Mouse (Mus musculus): ENCODE measurements around the gene BC030867. TPM values are rescaled to one million over a fixed set of nuclear protein-coding genes. Genes with fewer than 3 reads are reported as not detected.

Gene BC030867
- polyA plus RNA-seq, 1 experiment from 2014 or later, result 23.5 TPM

DNA sequence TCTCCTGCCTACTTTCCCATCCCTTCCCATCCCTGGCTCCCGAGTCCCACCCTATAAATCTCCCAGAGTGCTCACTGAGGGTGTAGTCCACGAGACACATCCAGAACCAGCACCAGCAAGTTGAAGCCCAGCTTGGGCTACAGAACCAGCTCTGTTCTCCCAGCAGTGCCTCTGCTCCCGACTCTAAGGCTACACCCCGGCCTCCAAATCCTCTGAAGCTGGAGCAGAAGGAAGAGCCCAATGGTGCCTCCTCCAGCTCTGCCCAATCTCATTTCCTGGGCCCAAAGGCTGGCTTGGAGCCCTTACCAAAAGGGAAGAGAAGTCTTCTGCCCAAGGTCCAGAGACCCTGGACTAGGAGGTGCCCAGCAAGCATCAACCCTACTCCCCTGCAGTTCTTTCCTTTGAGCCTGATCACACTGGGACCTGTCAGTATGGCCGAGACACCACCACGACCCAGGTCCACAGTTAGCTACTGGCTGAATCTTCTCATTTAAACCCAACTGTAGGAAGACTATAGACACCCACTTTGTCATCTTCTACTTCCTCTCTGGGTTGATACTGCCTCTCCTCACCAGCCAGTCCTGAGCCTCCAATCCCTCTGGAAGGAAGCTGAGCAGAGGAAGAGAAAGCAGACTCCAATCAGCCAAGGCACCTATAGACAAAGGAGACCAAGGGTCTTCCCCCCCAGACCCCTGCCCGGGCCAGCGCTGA, 27.3 kb upstream of the BC030867 start:
- Histone ChIP-seq H3K27ac (no peak overlapping the region), H3K9ac (replicated peaks) (no peak overlapping the region), H3K4me3 (replicated peaks) (no peak overlapping the region), H3K27me3 (peaks cover 13% of the 10 kb centered on the region), H3K9me3 (no peaks in the 10 kb centered on the region), H3K4me1 (replicated peaks) (peaks cover 72% of the 10 kb centered on the region), H3K4me2 (no peak overlapping the region), H3K36me3 (peaks cover 27% of the 10 kb centered on the region; the same call in 1 of the 2 replicates)
- WGBS, result 84% methylated on average over 8 of the region's 8 CpGs
- ATAC-seq (ENCODE audit: insufficient number of reproducible peaks, insufficient read depth, low FRiP score, low TSS enrichment, low read depth), result no peak

DNA sequence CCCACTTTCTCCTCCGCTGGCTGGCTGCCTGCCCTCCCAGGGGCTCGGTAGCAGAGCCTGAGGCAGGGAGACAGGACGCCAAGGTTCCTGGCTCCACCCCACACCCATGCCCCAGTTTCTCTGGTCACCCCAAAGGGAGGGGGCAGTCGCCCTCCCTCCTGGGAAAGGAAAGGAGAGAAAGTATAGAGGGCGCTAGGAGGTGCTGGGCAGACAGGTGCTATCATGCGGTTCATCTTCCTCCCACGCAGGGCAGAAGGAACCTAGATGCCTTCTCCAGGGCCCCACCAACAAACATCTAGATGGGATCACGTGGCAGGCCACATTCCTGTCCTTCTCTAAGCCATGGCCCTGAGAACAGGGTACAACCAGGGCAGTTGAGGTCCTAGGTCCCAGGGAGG, 26.7 kb upstream of the BC030867 start:
- WGBS, result 76% methylated on average over 8 of the region's 8 CpGs

DNA sequence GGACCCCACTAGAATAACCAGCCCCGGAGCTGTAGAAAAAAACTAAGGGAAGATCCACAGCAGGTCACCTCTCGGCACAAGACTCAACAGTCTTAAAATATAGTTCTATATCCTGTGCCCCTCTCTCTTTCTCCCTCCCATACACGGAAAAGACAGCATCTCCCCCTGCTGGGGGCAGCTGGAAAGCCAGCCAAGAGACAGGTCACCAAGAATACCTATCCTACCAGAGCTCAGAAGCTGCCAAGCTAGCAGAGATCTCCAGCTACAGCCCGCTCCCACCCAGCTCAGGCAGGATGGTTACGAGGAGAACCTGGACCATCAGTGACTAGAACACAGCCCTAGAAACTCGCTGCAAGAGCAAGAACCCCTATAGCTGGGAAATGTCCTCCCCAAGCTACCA, 25.5 kb upstream of the BC030867 start:
- no peak overlapping the region for H3K4me3 ChIP-seq (replicated peaks)
- H3K9me3 ChIP-seq, result no peaks in the 10 kb centered on the region
- H3K27ac ChIP-seq, result no peak overlapping the region
- ATAC-seq (ENCODE audit: insufficient number of reproducible peaks, insufficient read depth, low FRiP score, low TSS enrichment, low read depth), result no peak
- H3K9ac ChIP-seq (replicated peaks), result no peak overlapping the region
- H3K4me1 ChIP-seq (replicated peaks), result peaks cover 73% of the 10 kb centered on the region
- H3K4me2 ChIP-seq, result no peak overlapping the region
- H3K36me3 ChIP-seq, result peaks cover 27% of the 10 kb centered on the region; the same call in 1 of the 2 replicates
- H3K27me3 ChIP-seq, result peaks cover 20% of the 10 kb centered on the region
- 42% methylated on average over 6 of the region's 6 CpGs for WGBS

More for the DNA sequence above, 26.7 kb upstream of the BC030867 start:
- Histone ChIP-seq H3K9me3 (no peaks in the 10 kb centered on the region), H3K4me3 (replicated peaks) (no peak overlapping the region), H3K27me3 (peaks cover 19% of the 10 kb centered on the region), H3K27ac (no peak overlapping the region), H3K36me3 (peaks cover 27% of the 10 kb centered on the region; the same call in 1 of the 2 replicates), H3K4me1 (replicated peaks) (peaks cover 73% of the 10 kb centered on the region), H3K9ac (replicated peaks) (no peak overlapping the region), H3K4me2 (no peak overlapping the region)
- no peak for ATAC-seq (ENCODE audit: insufficient number of reproducible peaks, insufficient read depth, low FRiP score, low TSS enrichment, low read depth)

DNA sequence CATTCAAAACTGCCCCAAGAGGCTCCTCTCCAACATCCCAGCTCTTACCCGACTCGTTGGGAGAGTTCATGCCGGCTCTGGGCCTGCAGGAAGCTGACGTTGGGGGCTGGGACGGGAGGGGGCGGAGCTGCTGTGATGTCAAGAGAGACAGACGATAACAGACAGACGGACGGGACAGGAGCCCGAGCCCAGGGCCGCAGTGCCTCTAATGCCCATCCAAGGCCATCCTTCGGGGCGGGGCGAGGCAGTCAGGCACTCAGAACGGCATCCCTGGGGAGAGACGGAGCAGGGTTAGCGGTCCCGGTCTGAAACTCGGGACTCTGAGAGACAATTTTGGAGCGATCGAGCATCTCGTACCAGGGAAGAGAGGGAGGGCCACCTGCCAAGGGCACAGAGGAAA, 24.0 kb upstream of the BC030867 start:
- no peak overlapping the region for H3K27ac ChIP-seq
- H3K27me3 ChIP-seq, result peaks cover 30% of the 10 kb centered on the region
- H3K9ac ChIP-seq (replicated peaks), result peak overlapping the region; percentile 42; the same call in 1 of the 2 replicates
- 8% methylated on average over 22 of the region's 22 CpGs for WGBS
- ATAC-seq (ENCODE audit: insufficient number of reproducible peaks, insufficient read depth, low FRiP score, low TSS enrichment, low read depth), result no peak
- peaks cover 71% of the 10 kb centered on the region for H3K4me1 ChIP-seq (replicated peaks)
- peaks cover 27% of the 10 kb centered on the region; the same call in 1 of the 2 replicates for H3K36me3 ChIP-seq
- no peaks in the 10 kb centered on the region for H3K9me3 ChIP-seq
- H3K4me3 ChIP-seq (replicated peaks), result peak overlapping the region; percentile 23
- H3K4me2 ChIP-seq, result peak overlapping the region; percentile 49

DNA sequence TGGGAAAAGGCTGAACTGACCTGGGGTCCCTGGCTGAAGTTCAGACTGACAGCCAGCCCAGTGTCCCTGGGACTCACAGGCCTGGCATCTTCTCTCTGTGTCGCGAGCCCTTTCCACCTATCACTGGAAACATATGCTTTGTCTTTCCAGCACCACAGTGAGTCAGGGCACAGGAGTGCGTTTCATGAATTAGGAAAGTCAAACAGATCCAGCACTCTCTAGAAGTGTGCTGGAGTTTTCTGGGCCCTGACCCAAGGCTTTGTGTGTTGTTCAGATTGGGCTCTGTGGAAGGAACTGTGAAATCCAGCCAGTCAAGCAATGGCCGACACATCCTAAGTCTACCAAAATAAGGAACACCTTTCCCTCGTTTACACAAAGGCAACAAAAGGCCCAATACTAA, 23.5 kb upstream of the BC030867 start:
- no peak overlapping the region for H3K4me3 ChIP-seq (replicated peaks)
- no peak for ATAC-seq (ENCODE audit: insufficient number of reproducible peaks, insufficient read depth, low FRiP score, low TSS enrichment, low read depth)

DNA sequence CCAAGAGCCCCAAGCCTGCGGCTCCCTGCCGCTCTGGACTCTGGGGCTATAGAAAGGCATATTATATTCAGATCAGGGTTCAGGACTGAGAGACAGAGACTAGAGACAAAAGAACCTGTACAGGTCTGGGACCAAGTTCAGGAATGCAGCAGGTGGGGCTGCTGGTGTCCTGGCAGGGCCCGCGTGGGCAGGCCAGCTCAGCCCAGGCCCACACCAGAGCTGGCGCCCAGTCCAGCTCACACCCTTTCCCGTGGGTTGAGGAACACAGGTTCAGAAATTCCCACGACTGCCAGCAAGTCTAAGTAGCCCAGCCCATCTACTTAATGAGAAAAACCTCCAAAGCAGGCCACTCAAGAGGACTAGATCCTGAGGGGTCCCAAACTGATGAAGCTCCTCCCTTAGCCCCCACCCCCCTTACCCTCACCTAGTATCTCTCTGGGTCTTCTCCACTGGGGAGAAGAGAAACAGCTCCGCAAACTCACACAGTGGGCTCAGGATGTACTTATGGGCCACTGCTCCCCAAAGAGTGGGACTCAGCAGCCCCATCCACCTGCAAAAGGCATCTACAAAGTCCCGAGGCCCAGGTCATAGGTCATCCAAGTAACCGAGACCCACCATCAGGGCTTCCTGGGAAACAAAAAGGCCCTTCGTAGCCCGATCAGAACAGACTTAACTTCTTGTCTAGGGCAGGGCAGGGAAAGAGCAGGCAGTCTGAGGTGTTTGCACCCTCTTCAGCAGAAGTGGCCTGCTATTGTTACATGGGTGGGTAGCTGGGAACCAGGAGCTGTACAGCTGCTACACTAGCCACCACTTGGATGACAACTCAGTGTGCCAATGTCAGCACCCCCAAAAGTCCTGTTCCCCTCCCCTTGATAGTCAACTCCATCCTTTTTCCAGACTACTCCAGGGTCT, 22.4 kb upstream of the BC030867 start:
- 77% methylated on average over 12 of the region's 12 CpGs for WGBS
- Histone ChIP-seq H3K27me3 (peaks cover 30% of the 10 kb centered on the region), H3K36me3 (peaks cover 18% of the 10 kb centered on the region; the same call in 1 of the 2 replicates), H3K4me3 (replicated peaks) (no peak overlapping the region), H3K9me3 (no peaks in the 10 kb centered on the region), H3K9ac (replicated peaks) (no peak overlapping the region), H3K4me2 (no peak overlapping the region), H3K27ac (no peak overlapping the region), H3K4me1 (replicated peaks) (peaks cover 64% of the 10 kb centered on the region)
- no peak for ATAC-seq (ENCODE audit: insufficient number of reproducible peaks, insufficient read depth, low FRiP score, low TSS enrichment, low read depth)

More for the DNA sequence above, 23.5 kb upstream of the BC030867 start:
- 71% methylated on average over 5 of the region's 5 CpGs for WGBS
- Histone ChIP-seq H3K27me3 (peaks cover 30% of the 10 kb centered on the region), H3K4me1 (replicated peaks) (peaks cover 66% of the 10 kb centered on the region), H3K27ac (no peak overlapping the region), H3K36me3 (peaks cover 27% of the 10 kb centered on the region; the same call in 1 of the 2 replicates), H3K4me2 (peak overlapping the region; percentile 49; the same call in 1 of the 2 replicates), H3K9me3 (no peaks in the 10 kb centered on the region), H3K9ac (replicated peaks) (no peak overlapping the region)

DNA sequence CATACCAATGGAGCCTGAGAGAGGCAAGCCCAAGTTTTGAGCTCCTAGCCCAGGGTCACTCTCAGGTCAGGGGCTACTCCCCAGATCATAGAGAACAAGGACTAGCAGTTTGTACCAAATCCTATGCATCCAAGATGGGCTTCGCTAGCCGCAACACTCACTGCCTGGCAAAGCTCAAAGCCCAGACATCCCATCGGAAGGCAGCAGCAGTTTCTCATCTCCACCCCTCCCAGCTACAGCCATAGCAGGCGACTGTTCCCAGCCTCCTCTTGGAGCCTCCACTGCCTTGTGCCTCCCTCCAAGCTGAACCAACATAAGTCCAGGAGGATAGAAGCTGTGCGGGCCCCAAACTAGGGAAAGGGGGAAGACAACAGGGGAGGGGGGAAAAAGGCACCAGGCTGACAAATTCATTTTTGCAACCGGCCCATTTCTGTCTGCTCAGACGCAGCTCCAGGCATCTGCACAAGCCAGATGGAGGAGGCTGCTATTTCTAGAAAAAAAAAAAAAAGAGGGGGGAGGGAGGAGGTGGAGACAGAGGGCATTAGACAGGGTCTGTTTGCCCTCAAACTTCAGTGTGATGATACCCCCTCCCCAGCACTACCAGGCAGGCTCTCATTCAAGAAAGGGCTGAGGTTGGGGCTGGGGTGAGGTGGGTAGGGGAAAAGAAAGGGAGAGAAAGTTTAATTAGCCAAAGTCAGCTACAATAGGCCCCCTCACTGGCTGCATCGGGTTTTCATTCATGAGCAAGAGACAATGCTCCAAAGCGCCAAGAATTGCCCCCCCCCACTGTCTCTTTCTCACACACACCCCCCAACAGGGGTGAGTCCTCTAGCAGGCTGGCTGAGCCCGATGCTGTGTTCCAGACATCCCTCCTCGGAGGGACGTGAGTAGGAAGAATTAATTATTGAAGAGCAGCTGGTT, 21.2 kb upstream of the BC030867 start:
- 29% methylated on average over 12 of the region's 12 CpGs for WGBS
- peak overlapping the region; percentile 82; the same call in 1 of the 2 replicates for H3K4me3 ChIP-seq (replicated peaks)
- H3K9me3 ChIP-seq, result no peaks in the 10 kb centered on the region
- H3K27me3 ChIP-seq, result peaks cover 30% of the 10 kb centered on the region
- peaks cover 64% of the 10 kb centered on the region for H3K4me1 ChIP-seq (replicated peaks)
- ATAC-seq (ENCODE audit: insufficient number of reproducible peaks, insufficient read depth, low FRiP score, low TSS enrichment, low read depth), result no peak
- H3K4me2 ChIP-seq, result peak overlapping the region; percentile 84
- no peak overlapping the region for H3K27ac ChIP-seq
- peaks cover 11% of the 10 kb centered on the region; the same call in 1 of the 2 replicates for H3K36me3 ChIP-seq
- no peak overlapping the region; the same call in none of the 2 replicates for H3K9ac ChIP-seq (replicated peaks)

DNA sequence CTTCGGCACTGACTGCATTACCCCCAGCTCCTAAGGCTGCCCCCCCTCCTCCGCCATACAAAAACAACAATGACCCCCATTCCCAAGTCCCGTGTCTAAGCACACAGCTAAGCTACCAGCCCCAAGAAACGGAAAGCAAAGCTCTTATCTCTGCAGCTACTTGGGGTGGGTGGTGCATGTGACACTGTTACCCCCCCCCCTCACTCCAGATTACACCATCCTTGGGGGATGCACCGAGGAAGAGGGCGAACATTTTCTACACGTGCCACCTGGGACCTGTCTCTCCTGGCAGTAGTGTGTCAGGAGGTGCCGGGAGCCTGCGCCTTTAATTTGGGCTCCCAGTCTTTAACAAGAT, 20.5 kb upstream of the BC030867 start:
- Histone ChIP-seq H3K27me3 (peaks cover 30% of the 10 kb centered on the region), H3K9ac (replicated peaks) (no peak overlapping the region; the same call in 1 of the 2 replicates), H3K4me2 (peak overlapping the region; percentile 84), H3K9me3 (no peaks in the 10 kb centered on the region), H3K4me3 (replicated peaks) (peak overlapping the region; percentile 82), H3K36me3 (peaks cover 11% of the 10 kb centered on the region; the same call in 1 of the 2 replicates), H3K27ac (no peak overlapping the region), H3K4me1 (replicated peaks) (peaks cover 60% of the 10 kb centered on the region)
- ATAC-seq (ENCODE audit: insufficient number of reproducible peaks, insufficient read depth, low FRiP score, low TSS enrichment, low read depth), result no peak
- 39% methylated on average over 9 of the region's 9 CpGs for WGBS

DNA sequence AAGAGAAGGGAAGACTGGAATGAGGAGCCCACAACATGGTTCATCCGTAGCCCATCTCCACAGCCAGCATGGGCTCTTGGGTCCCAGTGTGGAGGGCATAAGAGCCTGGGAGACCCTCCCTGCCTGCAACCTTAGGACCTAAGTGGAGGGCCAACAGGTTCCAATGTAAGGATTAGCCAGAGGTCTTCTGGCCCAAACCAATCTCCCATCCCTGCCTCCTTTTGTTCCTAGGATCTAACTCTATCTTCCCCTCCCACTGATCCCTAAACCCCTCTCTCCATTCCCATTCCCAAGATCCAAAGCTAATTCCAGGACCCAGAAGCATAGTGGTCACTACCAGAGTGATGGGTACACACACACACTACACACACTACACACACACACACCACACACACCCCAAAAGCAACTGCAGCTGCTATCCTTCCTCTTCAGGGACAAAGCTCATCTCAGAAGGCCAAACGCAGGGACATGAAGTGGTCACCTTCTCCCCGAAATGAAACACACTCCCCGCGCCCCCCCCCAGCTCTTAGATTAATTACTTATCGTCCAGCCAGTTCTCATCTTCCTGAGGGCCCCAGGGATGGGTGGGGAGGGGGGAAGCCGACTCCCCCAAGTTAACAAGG, 19.9 kb upstream of the BC030867 start:
- no peak overlapping the region for H3K27ac ChIP-seq

DNA sequence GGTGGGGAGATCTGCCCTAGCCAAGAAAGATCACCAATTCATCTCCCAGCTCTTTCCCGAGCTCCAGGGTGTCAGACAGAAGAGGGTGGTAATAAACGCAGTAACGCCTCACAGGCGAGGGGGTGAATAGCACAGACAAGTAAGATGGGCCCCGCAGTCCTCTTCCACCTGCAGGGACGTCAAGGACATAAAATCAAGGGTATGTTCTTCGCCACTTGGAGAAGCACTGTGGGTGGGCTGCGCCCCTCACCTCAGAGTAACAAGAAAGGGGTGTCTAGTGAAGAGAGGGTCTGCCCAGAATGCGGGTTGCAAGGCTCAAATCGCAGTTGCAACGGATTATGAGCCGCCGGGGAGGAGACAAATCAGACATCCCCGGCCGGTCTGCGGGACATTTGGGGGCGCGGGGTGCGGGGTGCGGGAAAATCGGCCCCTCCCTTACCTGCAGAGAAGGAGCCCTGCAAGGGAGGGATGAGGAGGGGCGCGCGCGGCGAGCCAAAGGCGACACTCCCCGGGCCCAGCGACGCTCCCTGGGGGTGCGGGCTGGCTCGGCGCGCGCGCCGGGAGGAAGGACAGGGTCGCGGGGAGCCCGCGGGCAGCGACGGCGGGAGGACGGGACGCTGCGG, 19.2 kb upstream of the BC030867 start:
- under 1% methylated on average over 47 of the region's 47 CpGs for WGBS
- H3K4me1 ChIP-seq (replicated peaks), result peaks cover 51% of the 10 kb centered on the region
- ATAC-seq (ENCODE audit: insufficient number of reproducible peaks, insufficient read depth, low FRiP score, low TSS enrichment, low read depth), result peak; percentile 33

More for the DNA sequence above, 19.9 kb upstream of the BC030867 start:
- no peak for ATAC-seq (ENCODE audit: insufficient number of reproducible peaks, insufficient read depth, low FRiP score, low TSS enrichment, low read depth)
- Histone ChIP-seq H3K4me3 (replicated peaks) (peak overlapping the region; percentile 82), H3K9me3 (no peaks in the 10 kb centered on the region), H3K27me3 (peaks cover 30% of the 10 kb centered on the region), H3K9ac (replicated peaks) (peak overlapping the region; percentile 81), H3K4me1 (replicated peaks) (peaks cover 56% of the 10 kb centered on the region), H3K4me2 (peak overlapping the region; percentile 84), H3K36me3 (peaks cover 6% of the 10 kb centered on the region; the same call in 1 of the 2 replicates)
- WGBS, result 19% methylated on average over 7 of the region's 7 CpGs

More for the DNA sequence above, 19.2 kb upstream of the BC030867 start:
- H3K9ac ChIP-seq (replicated peaks), result peak overlapping the region; percentile 81
- H3K36me3 ChIP-seq, result no peaks in the 10 kb centered on the region
- peak overlapping the region; percentile 82 for H3K4me3 ChIP-seq (replicated peaks)
- peak overlapping the region; percentile 80 for H3K27ac ChIP-seq
- peaks cover 30% of the 10 kb centered on the region for H3K27me3 ChIP-seq
- no peaks in the 10 kb centered on the region for H3K9me3 ChIP-seq
- H3K4me2 ChIP-seq, result peak overlapping the region; percentile 84
